Mouse (Mus musculus) spleen, embryonic (tissue): ENCODE measurements around the gene Mrps33.

Experiments used
- CTCF ChIA-PET: fragments of 350-600 bp; sonication (Branson Sonifier 250); formaldehyde crosslinking; loops from one replicate; lab custom pipeline; 2022; lab: Charles Lee

Gene Mrps33

DNA sequence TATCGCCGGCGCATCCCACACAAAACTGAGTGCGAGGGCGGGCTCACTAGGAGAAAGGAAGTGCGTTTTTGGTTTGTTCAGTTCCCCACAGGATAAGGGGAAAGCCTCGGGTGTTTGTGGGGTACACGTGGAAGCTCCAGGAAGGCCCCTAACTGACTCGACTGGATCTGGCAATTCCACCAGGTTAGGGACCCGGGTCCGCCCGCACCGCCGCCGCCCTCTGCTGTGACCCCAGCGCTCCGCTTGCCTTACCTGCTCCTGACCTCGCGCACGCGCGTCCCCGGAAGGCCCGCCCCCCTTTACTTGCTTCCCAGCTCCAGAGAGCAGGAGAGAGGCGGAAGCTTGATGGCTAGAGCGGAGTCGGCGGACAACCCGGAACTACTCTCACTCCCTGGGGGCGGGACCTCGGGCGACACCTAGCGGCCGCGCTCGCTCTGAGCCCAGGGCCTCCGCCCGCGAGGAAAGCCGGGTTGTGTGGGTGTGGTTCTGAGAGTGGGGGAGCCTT, at the start of gene Mrps33:
Mrps33 (minus strand) TSS at position 377 of the 505 bp plus-strand sequence.
- CTCF ChIA-PET = interaction anchor here (0.6 kb wide), 1 partner anchor 136 kb away, joined by 3 read pairs; no protein-coding TSS in a partner anchor

DNA sequence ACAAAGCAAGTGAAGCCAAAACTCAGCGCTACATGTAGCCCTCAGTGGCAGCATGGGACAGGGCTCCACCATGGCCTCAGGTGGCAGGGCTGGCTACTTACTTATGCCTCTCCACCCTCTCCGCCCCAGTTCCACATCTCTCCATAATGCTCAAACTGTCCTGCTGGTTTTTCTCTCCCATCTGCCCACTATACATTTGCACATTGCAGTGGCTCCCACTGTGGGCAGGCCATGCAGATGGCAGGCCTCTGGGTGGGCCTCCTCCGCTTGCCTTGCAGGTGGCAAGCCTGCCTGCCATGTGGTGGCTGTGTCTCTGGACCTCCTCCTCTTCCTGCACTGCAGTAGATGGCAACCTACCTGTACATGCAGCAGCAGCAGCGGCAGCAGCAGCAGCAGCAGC, 38.9 kb upstream of the Mrps33 start:
- CTCF ChIA-PET = no interaction called here

DNA sequence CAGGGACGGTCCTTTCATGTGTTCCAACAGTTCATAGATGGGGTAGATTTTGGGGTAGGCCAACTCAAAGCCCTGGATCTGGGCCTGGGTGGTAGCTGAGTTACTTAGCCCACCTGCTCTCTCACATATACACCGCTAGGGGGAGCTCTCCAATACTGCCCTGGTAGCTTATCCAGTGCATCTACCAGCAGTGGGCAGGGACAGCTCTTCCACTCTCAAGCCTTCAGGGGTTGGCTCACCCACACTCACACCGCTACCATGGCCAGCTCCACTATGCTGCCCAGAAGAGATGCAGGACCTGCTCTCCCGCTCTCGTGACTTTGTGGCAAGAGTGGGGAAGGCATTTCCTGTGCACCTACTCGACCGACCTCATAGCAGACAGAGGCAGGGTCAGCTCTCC, 38.0 kb upstream of the Mrps33 start:
- CTCF ChIA-PET = no interaction called here

- CTCF ChIA-PET = no interaction called here
Observed at GRCm38 (mm10) chr6:39847538-39847937, 36.8 kb upstream of the Mrps33 start.

DNA sequence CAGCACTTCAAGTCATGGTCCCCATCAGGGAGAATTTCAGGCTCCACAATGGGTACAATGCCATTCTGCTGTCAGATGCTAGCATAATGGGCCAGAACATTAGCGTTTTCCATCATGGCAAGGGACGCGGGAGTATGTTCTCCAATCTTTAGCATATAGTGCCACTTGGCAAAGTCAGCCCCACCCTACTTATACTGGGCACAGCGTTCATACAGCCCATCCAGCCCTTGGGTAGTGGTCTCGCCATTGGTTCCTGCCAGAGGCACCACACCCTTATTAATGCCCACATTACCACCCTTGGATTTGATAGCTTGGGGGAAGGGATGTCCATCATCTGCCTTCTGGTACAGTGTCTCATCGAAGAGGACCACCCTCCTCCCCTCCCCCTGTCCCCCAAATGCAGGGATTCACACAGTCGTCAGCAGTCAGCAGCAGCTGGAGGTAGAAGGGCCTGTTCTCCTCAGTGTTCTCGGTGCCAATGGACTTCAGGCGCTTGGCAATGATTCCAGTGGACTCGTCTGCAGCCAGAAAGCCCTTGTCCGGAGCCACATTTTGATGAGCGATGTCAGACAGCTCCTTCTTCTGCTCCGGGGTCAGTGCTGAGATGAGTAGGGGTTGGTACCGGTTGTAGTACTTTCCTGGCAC, 33.0 kb upstream of the Mrps33 start:
- CTCF ChIA-PET = interaction anchor here (1.1 kb wide), 1 partner anchor 12 kb away, joined by 3 read pairs; no protein-coding TSS in a partner anchor

DNA sequence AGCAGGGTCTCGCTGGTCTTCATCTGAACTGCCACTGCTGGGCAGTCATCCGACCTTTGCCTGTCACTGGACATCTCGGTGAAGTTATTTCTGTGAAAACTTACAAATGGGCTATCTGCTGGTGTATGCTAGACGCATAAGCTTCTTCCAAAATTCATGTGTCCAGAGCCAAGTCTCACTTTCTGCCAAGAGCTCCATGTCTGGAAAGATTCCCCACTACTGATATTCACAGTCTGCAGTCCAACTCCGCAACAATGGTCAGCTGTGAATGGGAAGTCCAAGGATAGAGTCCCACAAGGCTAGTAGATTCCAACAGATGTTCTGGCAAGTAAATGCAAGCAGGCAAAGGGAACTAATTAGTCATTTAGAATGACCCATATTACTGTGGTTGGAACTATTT, 17.9 kb upstream of the Mrps33 start:
- CTCF ChIA-PET = no interaction called here

DNA sequence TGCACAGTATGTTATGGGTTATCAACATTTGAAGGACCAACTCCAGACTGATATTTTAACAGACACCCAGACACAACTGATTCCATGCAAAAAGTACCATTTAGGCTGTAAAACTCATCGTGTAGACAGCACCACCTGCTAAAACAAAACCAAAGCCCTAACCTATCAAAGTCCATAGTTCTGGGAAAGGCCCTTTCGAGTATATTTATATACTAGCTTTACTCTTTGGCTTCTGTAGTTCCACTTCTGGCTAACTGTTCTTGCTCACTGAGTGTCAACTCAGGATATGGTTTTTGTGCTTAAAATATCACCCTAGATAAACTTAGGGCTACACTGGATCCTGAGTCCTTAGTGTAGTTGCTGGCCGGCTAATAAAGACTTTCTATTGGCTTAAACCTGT, 10.5 kb upstream of the Mrps33 start:
- CTCF ChIA-PET = no interaction called here

DNA sequence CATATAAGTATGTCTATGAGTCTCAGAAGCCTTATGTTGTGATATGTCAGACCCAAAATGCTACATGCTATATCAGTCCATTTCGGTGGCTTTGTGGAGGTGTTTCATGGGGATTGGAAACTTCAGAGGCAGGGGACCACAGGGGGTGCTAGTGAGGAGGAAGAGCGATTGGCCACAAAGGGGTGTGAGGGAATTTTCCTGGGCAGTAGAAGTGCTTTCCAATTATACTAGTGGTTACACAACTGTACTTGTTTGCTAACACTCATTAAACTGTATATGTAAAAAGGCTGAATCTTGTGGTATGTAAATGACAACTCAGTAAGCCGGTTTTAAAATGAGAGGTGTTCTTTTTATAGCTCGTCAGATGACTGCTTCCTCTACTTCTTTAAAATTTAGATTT, 8.1 kb upstream of the Mrps33 start:
- CTCF ChIA-PET = no interaction called here

DNA sequence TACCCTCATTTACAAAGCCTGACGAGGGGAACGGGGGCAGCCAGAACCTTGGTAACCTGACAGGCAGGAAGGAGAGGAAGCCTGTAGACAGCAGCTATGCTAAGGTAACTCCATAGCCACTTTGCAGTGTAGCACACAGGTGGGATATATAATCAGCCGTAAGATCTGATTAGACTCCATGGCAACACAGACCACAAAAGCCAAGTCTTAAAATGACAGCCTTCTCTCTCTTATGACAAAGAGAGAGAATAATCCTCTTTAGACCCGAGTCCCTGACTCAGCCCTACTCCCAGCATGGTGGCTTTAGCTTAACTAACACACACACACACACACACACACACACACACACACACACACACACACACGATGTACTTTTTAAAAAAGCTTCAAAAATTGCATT, 2.3 kb downstream of the Mrps33 start:
- CTCF ChIA-PET = no interaction called here

- CTCF ChIA-PET = no interaction called here
Observed at GRCm38 (mm10) chr6:39807050-39807560, 3.7 kb downstream of the Mrps33 start.

DNA sequence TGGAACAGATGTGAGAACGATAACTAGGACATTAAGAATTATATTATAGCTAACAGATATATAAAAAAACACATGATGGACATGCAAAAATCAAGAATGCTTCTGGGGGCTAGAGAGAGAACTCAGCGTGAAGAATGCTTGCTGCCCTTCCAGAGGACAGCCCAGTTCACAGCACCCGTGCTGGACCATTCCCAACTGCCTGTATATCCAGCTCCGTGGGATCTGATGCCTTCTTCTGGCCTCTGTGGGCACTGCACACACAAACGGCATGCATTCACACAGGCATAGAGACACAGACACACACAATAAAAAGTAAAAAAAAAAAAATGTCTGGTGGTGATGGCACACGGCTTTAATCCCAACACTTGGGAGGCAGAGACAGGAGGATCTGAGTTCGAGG, 4.5 kb downstream of the Mrps33 start:
- CTCF ChIA-PET = no interaction called here

DNA sequence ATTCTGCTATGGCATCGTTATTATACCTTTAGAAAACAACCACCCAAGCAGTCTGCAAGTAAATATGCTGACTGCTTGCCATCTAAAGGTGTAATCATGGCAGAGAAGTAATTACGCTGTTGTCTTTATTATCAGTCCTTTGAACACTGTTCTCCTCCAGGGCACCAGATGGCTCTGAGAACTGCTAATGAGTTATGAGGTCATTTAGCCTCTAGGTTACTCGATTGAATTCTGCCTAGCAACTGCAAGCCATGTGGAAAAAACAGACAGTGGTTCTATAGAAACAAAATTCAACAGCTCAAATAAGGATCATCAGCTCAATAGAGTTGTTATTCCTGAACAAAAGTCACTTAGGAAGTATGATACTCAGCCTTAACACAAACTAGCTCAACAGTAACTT, 4.9 kb downstream of the Mrps33 start:
- CTCF ChIA-PET = no interaction called here

- CTCF ChIA-PET = no interaction called here
Observed at GRCm38 (mm10) chr6:39800977-39801376, 9.8 kb downstream of the Mrps33 start.

DNA sequence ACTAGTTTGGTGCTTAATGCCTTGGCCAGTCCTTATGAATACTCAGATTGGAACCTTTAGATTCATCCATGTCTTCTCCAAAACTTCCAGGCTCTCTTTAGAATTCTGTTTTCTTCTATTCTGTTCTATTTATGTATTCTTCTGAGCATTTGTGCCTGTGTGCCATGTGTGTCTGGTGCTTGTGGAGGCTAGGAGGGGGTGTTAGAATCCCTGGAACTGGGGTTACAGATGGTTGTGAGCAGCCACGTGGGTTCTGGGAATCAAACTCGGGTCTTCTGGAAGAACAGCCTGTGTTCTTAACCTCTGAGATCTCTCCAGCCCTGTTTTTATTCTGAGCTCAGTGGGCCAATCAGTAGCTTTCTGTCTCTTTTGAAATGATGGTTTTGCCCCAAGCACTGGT, 13.7 kb downstream of the Mrps33 start:
- CTCF ChIA-PET = no interaction called here

DNA sequence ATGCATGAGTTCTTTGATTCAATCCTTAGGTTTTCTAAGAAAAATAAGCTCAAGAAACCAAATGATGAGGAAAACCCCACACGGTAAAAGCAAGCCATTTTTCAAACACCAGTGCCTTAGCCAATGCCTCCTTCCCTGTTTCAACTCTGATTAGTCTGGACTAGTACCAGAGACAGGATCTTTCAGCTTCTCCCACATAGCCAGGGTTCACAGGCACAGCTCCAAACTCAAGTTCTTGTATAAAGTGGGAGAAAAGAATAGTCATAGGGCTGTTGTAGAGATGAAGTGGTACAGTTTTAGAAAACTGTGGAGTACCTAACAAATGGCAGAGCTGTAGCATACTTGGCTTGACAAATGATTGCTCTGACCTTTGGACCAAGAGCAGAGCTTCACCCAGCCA, 14.6 kb downstream of the Mrps33 start:
- CTCF ChIA-PET = no interaction called here

DNA sequence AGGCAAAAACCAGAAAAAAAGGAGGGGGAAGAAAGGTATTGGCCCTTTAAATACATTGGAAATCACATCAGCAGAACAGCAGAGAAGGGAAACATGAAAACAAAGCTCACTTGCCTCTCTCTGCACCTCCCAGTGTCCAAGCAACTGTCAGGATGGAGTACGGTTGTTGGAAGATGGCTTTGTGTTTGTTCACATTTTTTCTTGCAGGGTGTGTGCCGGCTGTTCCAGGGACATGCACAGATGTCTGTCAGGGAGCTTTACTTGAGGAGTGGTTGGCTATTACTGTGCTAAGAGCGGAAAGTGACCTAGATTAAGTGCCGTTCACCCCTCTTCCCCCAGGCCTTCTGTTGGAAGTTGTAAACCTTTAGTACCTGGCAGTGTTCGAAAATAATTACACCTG, 19.0 kb downstream of the Mrps33 start:
- CTCF ChIA-PET = no interaction called here

GRCm38 (mm10) chr6:39788408-39788807, 22.4 kb downstream of the Mrps33 start:
- CTCF ChIA-PET = no interaction called here

- CTCF ChIA-PET = no interaction called here
Observed at GRCm38 (mm10) chr6:39787783-39788182, 23.0 kb downstream of the Mrps33 start.

- CTCF ChIA-PET = no interaction called here
Observed at GRCm38 (mm10) chr6:39785944-39786343, 24.8 kb downstream of the Mrps33 start.

GRCm38 (mm10) chr6:39783521-39783920, 27.3 kb downstream of the Mrps33 start:
- CTCF ChIA-PET = no interaction called here

- CTCF ChIA-PET = interaction anchor here (0.6 kb wide), 2 partner anchors 94 to 230 kb away, joined by 3 read pairs; no protein-coding TSS in a partner anchor
Observed at GRCm38 (mm10) chr6:39782618-39783017, 28.2 kb downstream of the Mrps33 start.

- CTCF ChIA-PET = interaction anchor here (0.6 kb wide), 1 partner anchor 93 kb away, joined by 3 read pairs; no protein-coding TSS in a partner anchor
Observed at GRCm38 (mm10) chr6:39781766-39782530, 28.8 kb downstream of the Mrps33 start.
